Mouse (Mus musculus) ES-E14 (cell line): Measurements from ENCODE around the gene Crybb1. TPM values are rescaled to one million over a fixed set of nuclear protein-coding genes. Genes with fewer than 3 reads are reported as not detected.

ENCODE experiments used
- DNase-seq: peaks from one replicate; pipeline ENCODE4 v3.0.0-alpha.2; 2013; ENCODE audit warnings: low read depth, low spot score
- H3K27ac ChIP-seq: 2 replicates; pipeline ENCODE4 v1.5.1; 2012; ENCODE audit warnings: low read depth, mild to moderate bottlenecking, low read length, moderate library complexity, mixed read lengths; ENCODE audit not compliant: poor library complexity, insufficient read depth, severe bottlenecking
- H3K36me3 ChIP-seq: 2 replicates; pipeline ENCODE4 v1.6.1; 2012; ENCODE audit warnings: mild to moderate bottlenecking, low read length, moderate library complexity, mixed read lengths; ENCODE audit not compliant: control insufficient read depth, poor library complexity, insufficient read depth, severe bottlenecking
- H3K4me1 ChIP-seq, 2 experiments: fragments of 150-350 bp in 1 of 2; sonication (generic) in 1 of 2; 2 replicates each; pipeline ENCODE4 v1.6.1; 2012; ENCODE audit warnings: low read length in 2 of 2, mild to moderate bottlenecking in 1 of 2, mixed read lengths in 1 of 2; ENCODE audit not compliant: control insufficient read depth in 2 of 2, insufficient read depth in 2 of 2, poor library complexity in 1 of 2
- H3K4me3 ChIP-seq, 2 experiments: fragments of 150-350 bp in 1 of 2; sonication (generic) in 1 of 2; 2 replicates each; pipeline ENCODE4 v1.5.1; 2012; ENCODE audit warnings: low read length in 2 of 2, low read depth in 1 of 2, mild to moderate bottlenecking in 1 of 2, mixed read lengths in 1 of 2; ENCODE audit not compliant: insufficient read depth in 1 of 2, poor library complexity in 1 of 2, severe bottlenecking in 1 of 2
- H3K9ac ChIP-seq: 2 replicates; pipeline ENCODE4 v1.6.1; 2012; ENCODE audit warnings: low read depth, mild to moderate bottlenecking, low read length, mixed read lengths; ENCODE audit not compliant: poor library complexity, insufficient read depth, severe bottlenecking
- H3K9me3 ChIP-seq: fragments of 150-350 bp; sonication (generic); 2 replicates; pipeline ENCODE4 v1.6.1; 2012; ENCODE audit warnings: low read depth, mild to moderate bottlenecking, low read length; ENCODE audit not compliant: control insufficient read depth, insufficient read depth
- CHD2 ChIP-seq: IDR thresholded peaks from 2 replicates; pipeline ENCODE4 v1.6.1; 2014; ENCODE audit warnings: mild to moderate bottlenecking, low read depth, low read length, inconsistent platforms
- HCFC1 ChIP-seq: IDR thresholded peaks from 2 replicates; pipeline ENCODE4 v1.6.1; 2012; ENCODE audit warnings: low read length, inconsistent platforms, borderline replicate concordance; ENCODE audit not compliant: insufficient read depth
- MAFK ChIP-seq: IDR thresholded peaks from 2 replicates; pipeline ENCODE4 v1.6.1; 2014; ENCODE audit warnings: mild to moderate bottlenecking, low read depth, low read length, inconsistent platforms; ENCODE audit not compliant: insufficient read depth
- ZC3H11A ChIP-seq: IDR thresholded peaks from 2 replicates; pipeline ENCODE4 v1.6.1; 2012; ENCODE audit warnings: low read depth, mild to moderate bottlenecking, inconsistent platforms, low read length, borderline replicate concordance
- ZNF384 ChIP-seq: IDR thresholded peaks from 2 replicates; pipeline ENCODE4 v1.6.1; 2012; ENCODE audit warnings: low read depth, low read length, inconsistent platforms
- in situ Hi-C, 2 experiments: fragments of 600-800 bp; cut with MboI; formaldehyde crosslinking; loops; one replicate each; pipeline ENCODE4 v1.15.1; 2025; ENCODE audit warnings: low sequenced_read_pairs in 2 of 2, inconsistent platforms in 1 of 2; ENCODE audit not compliant: unreplicated experiment in 2 of 2
- total RNA-seq: library from RNA; depleted of rRNA; stranded (reverse); fragments of 300-350 nt; gene quantifications from 2 replicates; pipeline ENCODE4 v1.2.3, GENCODE M21; 2012

The Crybb1 gene
- total RNA-seq, 1 experiment = not detected

DNA sequence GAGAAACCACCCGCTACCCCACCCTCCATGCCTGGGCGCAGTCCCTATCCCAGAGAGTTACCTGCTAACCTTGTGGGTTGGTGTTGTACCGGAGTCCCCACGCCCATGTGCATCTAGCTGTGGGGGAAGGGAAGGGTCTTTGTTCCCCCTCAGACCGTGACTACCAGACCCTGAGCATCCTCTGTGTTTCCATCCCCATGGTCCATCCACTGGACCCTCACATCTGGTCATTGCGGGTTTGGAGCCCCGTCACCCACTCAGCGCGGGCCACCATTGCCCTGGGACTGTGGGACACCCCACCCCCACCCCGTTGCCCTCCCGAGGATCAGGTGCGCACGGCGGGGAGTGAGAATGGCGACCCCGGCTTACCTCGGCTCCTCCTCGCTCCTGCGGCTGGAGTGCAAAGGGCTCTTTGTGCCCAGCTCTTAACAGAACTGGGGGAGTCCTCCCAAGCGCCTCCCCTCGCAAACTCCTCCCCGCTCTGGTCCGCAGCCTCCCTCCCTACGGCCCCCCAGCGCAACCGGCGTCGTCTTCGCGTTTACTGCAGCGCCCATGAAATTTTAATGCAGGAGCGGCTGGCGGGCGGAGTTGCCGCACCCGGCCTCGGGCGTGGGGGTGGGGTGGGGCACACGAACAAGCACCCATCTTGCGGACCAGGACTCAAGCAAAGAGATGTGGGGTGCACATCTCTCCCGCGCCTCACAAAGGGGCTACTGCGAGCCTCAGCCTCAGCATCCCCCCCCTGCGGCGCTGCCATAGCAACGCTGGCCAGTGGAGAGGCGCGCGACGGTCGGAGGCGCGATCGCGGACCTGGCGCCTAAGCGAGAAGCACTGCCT, 27.2 kb upstream of the Crybb1 start:
- no peak overlapping the region for H3K27ac ChIP-seq
- H3K4me1 ChIP-seq = peaks cover 0 to 14% of the 10 kb centered on the region in 2 experiments; a peak in 2 of 4 replicates
- peak overlapping the region; percentile 53 to 60 for H3K4me3 ChIP-seq
- TF ChIP-seq HCFC1 (no peak), ZC3H11A (no peak), ZNF384 (no peak), MAFK (no peak), CHD2 (no peak)
- no peaks in the 10 kb centered on the region for H3K36me3 ChIP-seq
- peak overlapping the region; percentile 15; the same call in 1 of the 2 replicates for H3K9ac ChIP-seq
- no peak for DNase-seq
- in situ Hi-C loops = loop anchor here in 1 of 2 experiments (25.0 kb wide), 1 partner anchor 109 kb away; the partner anchor contains the start of genes Hps4, Srrd and Tfip11
- H3K9me3 ChIP-seq = no peaks in the 10 kb centered on the region

DNA sequence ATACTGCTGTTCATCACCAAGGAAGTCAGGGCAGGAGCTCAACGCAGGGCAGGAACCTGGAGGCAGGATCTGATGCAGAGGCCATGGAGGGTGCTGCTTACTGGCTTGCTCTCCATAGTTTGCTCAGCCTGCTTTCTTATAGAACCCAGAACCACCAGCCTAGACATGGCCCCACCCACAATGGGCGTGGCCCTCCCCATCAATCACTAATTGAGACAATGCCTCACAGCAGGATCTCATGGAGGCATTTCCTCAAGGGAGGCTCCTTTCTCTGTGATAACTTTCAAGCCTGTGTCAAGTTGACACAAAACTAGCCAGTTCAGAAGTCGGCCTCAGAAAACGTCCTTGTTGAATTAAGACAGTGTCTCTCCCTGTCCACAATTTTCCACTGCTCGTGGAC, 19.8 kb upstream of the Crybb1 start:
- Histone ChIP-seq H3K9ac (no peak overlapping the region), H3K27ac (no peak overlapping the region), H3K4me1 (peaks cover 0 to 2% of the 10 kb centered on the region in 2 experiments; a peak in 1 of 4 replicates), H3K36me3 (no peaks in the 10 kb centered on the region), H3K9me3 (no peaks in the 10 kb centered on the region), H3K4me3 (no peak overlapping the region)
- in situ Hi-C loops = loop anchor here in 1 of 2 experiments (25.0 kb wide), 1 partner anchor 101 kb away; the partner anchor contains the start of genes Hps4, Srrd and Tfip11
- TF ChIP-seq HCFC1 = no peak
- no peak for TF ChIP-seq ZC3H11A
- TF ChIP-seq CHD2 = no peak
- TF ChIP-seq MAFK = no peak
- TF ChIP-seq ZNF384 = no peak
- DNase-seq = peak; percentile 74

DNA sequence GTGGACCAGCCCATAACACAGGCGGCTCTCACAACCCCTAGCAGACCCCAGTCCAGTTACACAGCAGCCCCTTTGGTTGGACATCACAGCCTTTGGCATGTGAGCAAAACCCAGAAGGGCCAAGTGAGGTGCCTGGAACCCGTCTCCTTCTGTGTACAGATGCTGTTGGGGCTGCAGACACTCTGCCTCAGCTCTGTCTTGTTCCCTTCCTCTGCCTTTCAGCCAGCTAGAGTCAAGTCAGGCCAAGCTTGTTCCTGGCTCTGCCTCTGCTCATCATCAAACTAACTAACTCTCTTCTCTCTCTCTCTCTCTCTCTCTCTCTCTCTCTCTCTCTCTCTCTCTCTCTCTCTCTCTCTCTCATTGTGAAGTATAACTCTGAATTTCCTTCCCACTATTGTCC, 19.0 kb upstream of the Crybb1 start:
- TF ChIP-seq ZC3H11A (no peak), ZNF384 (no peak), HCFC1 (no peak), MAFK (no peak), CHD2 (no peak)
- no peak for DNase-seq
- no peak overlapping the region for H3K27ac ChIP-seq
- H3K9me3 ChIP-seq = no peaks in the 10 kb centered on the region
- H3K4me3 ChIP-seq = no peak overlapping the region
- peaks cover 0 to 2% of the 10 kb centered on the region in 2 experiments; a peak in 1 of 4 replicates for H3K4me1 ChIP-seq
- no peak overlapping the region for H3K9ac ChIP-seq
- no peaks in the 10 kb centered on the region for H3K36me3 ChIP-seq
- in situ Hi-C loops = loop anchor here in 1 of 2 experiments (25.0 kb wide), 1 partner anchor 101 kb away; the partner anchor contains the start of genes Hps4, Srrd and Tfip11

DNA sequence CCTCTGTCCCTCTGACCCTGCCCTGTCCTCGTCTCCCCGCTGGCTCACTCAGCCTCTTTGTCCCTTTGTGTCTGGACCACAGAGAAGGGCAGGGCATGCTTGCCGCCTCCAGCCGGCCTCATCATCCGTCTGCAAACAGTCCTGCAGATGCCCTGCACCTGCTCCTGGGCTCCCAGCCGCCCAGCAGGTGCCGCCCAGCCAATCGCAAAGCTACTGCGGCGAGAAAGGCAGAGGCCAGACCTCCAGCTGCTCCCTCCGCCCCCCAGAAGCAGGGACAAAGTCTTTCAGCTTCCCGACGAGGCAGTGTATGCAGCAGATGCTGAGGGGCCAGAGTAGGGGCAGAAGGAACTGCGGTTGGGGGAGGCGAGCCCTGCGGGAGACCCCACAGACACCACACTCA, 18.2 kb upstream of the Crybb1 start:
- no peaks in the 10 kb centered on the region for H3K36me3 ChIP-seq
- no peak for DNase-seq
- TF ChIP-seq MAFK (no peak), ZNF384 (no peak), ZC3H11A (no peak), CHD2 (no peak), HCFC1 (no peak)
- H3K9ac ChIP-seq = peak overlapping the region; percentile 12; the same call in 1 of the 2 replicates
- H3K4me3 ChIP-seq = peak overlapping the region; percentile 23 to 33; a peak in 2 of 4 replicates
- peaks cover 0 to 2% of the 10 kb centered on the region in 2 experiments; a peak in 1 of 4 replicates for H3K4me1 ChIP-seq
- in situ Hi-C loops = loop anchor here in 1 of 2 experiments (25.0 kb wide), 1 partner anchor 100 kb away; the partner anchor contains the start of genes Hps4, Srrd and Tfip11
- H3K9me3 ChIP-seq = no peaks in the 10 kb centered on the region
- no peak overlapping the region for H3K27ac ChIP-seq
